16 mouse cellular contexts compared by ENCODE assay signal in the genomic region with DNA sequence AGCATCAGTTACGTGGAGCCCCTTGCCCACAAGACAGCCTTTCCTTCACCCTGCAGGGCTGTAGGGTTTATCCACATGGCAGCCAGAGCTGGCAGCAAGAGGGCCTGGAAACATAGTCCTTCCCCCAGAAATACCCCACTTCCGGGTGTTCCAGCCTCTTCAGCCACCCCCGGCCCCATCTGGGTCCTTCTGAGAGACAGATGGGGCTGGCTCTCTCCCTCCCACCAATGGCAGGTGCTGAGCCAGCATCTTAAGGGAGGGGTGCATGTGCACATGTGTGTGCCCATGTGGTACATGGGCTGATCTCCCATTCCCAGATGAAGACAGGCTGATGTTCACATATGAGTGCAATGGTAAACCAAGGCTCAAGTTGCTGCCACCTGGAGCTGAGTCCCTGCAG. TPM values are rescaled to one million over a fixed set of nuclear protein-coding genes. Genes with fewer than 3 reads are reported as not detected.
DNase-seq lines count a peak whose midpoint lies in the region; ATAC-seq and TF ChIP-seq lines count a peak whose summit lies in the region.
"Had no signal": no experiment of that assay in that cellular context is flagged by ENCODE, and none has a peak within 500 bp of the region (broad histone marks: within the 10 kb centered on the region; RNA-seq: fewer than 3 reads in every experiment).

No protein-coding gene starts in this region.

- intact Hi-C loops in left cerebral cortex, postnatal 14 days (cut with DNase I): no loop called here

- 64% methylated on average over 3 of the region's 3 CpGs for WGBS in forebrain, postnatal 0 days
- 72% methylated on average over 3 of the region's 3 CpGs for WGBS in forebrain, embryonic 12.5 days
- WGBS in neural tube, embryonic 12.5 days: 84% methylated on average over 3 of the region's 3 CpGs
- 68% methylated on average over 3 of the region's 3 CpGs for WGBS in liver, embryonic 12.5 days (ENCODE audit: insufficient replicate concordance)

- peak; percentile 30 for ATAC-seq in forebrain, postnatal 0 days
- no peak for ATAC-seq in forebrain, embryonic 12.5 days (ENCODE audit: low FRiP score)
- ATAC-seq in neural tube, embryonic 12.5 days (ENCODE audit: low FRiP score, low read depth): no peak
- no peak for ATAC-seq in liver, embryonic 12.5 days
- ATAC-seq: Patski had no signal

- no peaks in the 10 kb centered on the region for H3K27me3 ChIP-seq in forebrain, postnatal 0 days (ENCODE audit: insufficient read depth, low read length)
- no peaks in the 10 kb centered on the region for H3K27me3 ChIP-seq in forebrain, embryonic 12.5 days
- H3K27me3 ChIP-seq in neural tube, embryonic 12.5 days (replicated peaks): no peaks in the 10 kb centered on the region
- H3K27me3 ChIP-seq in liver, embryonic 12.5 days (replicated peaks): peaks cover 33% of the 10 kb centered on the region
- H3K27me3 ChIP-seq: Patski had no signal

- DNase-seq in forebrain, postnatal 0 days: no peak
- no peak for DNase-seq in neural tube, embryonic 10.5 days (ENCODE audit: extremely low spot score, low spot score)
- DNase-seq in left cerebral cortex, postnatal 14 days (ENCODE audit: low spot score in 2 of 2): peak; percentile 64 to 68
- no peak for DNase-seq in adrenal gland, adult (ENCODE audit: inconsistent age in 2 of 2, low spot score in 1 of 2)
- DNase-seq in ovary, postnatal 14 days (ENCODE audit: low spot score): no peak
- DNase-seq: heart, postnatal 10 days; kidney, adult 9 months; lung, adult 18-20 months; thymus, postnatal 25 days had no signal

- H3K27ac ChIP-seq in forebrain, postnatal 0 days (ENCODE audit: low read depth, low read length): peak overlapping the region; percentile 21; the same call in 1 of the 2 replicates
- no peak overlapping the region for H3K27ac ChIP-seq in forebrain, embryonic 12.5 days
- no peak overlapping the region for H3K27ac ChIP-seq in neural tube, embryonic 12.5 days
- no peak overlapping the region for H3K27ac ChIP-seq in liver, embryonic 12.5 days
- H3K27ac ChIP-seq: midbrain, embryonic 12.5 days had no signal

- H3K9ac ChIP-seq in forebrain, postnatal 0 days: no peak overlapping the region
- no peak overlapping the region for H3K9ac ChIP-seq in forebrain, embryonic 12.5 days
- peak overlapping the region; percentile 13; the same call in 1 of the 2 replicates for H3K9ac ChIP-seq in neural tube, embryonic 12.5 days
- no peak overlapping the region for H3K9ac ChIP-seq in liver, embryonic 12.5 days
- H3K9ac ChIP-seq: midbrain, embryonic 12.5 days had no signal

- no peaks in the 10 kb centered on the region for H3K9me3 ChIP-seq in forebrain, postnatal 0 days (ENCODE audit: low read length)
- no peaks in the 10 kb centered on the region for H3K9me3 ChIP-seq in forebrain, embryonic 12.5 days
- H3K9me3 ChIP-seq in neural tube, embryonic 12.5 days: no peaks in the 10 kb centered on the region
- H3K9me3 ChIP-seq in liver, embryonic 12.5 days (replicated peaks): no peaks in the 10 kb centered on the region
- H3K9me3 ChIP-seq: midbrain, embryonic 12.5 days had no signal

- H3K4me3 ChIP-seq in forebrain, postnatal 0 days (ENCODE audit: low read depth, low read length): no peak overlapping the region
- H3K4me3 ChIP-seq in forebrain, embryonic 12.5 days (replicated peaks): no peak overlapping the region
- no peak overlapping the region for H3K4me3 ChIP-seq in neural tube, embryonic 12.5 days
- H3K4me3 ChIP-seq in liver, embryonic 12.5 days: no peak overlapping the region
- H3K4me3 ChIP-seq: erythroblast, embryonic 14.5 days; midbrain, embryonic 12.5 days had no signal

- no peak overlapping the region for H3K4me2 ChIP-seq in forebrain, postnatal 0 days (ENCODE audit: low read depth)
- H3K4me2 ChIP-seq in forebrain, embryonic 12.5 days: no peak overlapping the region
- H3K4me2 ChIP-seq in neural tube, embryonic 12.5 days (replicated peaks): no peak overlapping the region
- H3K4me2 ChIP-seq in liver, embryonic 12.5 days: no peak overlapping the region
- H3K4me2 ChIP-seq: midbrain, embryonic 12.5 days had no signal

- no peak for TF ChIP-seq CTCF in forebrain, postnatal 0 days (IDR thresholded peaks at IDR 0.05; ENCODE audit: low read depth)

- peaks cover 50% of the 10 kb centered on the region for H3K36me3 ChIP-seq in forebrain, postnatal 0 days (ENCODE audit: insufficient read depth)
- peaks cover 45% of the 10 kb centered on the region for H3K36me3 ChIP-seq in forebrain, embryonic 12.5 days (replicated peaks)
- H3K36me3 ChIP-seq in neural tube, embryonic 12.5 days: peaks cover 36% of the 10 kb centered on the region
- H3K36me3 ChIP-seq in liver, embryonic 12.5 days: no peaks in the 10 kb centered on the region

- H3K4me1 ChIP-seq in forebrain, postnatal 0 days (ENCODE audit: insufficient read depth): peaks cover 4% of the 10 kb centered on the region; the same call in 1 of the 2 replicates
- peaks cover 10% of the 10 kb centered on the region for H3K4me1 ChIP-seq in forebrain, embryonic 12.5 days
- peaks cover 5% of the 10 kb centered on the region for H3K4me1 ChIP-seq in neural tube, embryonic 12.5 days
- H3K4me1 ChIP-seq in liver, embryonic 12.5 days: no peaks in the 10 kb centered on the region

RNA-seq across cellular contexts. Expression of a gene that starts 7.0 kb away (rescaled TPM):
- total RNA-seq in forebrain, postnatal 0 days (2014; rRNA removed): 90.0 and 113 TPM in 2 replicates
- polyA plus RNA-seq in forebrain, postnatal 0 days (2015; fragmentation: Nextera tagmentation; extraction: Ambion mirVana): 14.9 and 25.3 TPM in 2 replicates
- polyA plus RNA-seq in forebrain, embryonic 12.5 days (2016; fragmentation: Nextera tagmentation; extraction: Ambion mirVana): 14.8 and 16.6 TPM in 2 replicates
- polyA plus RNA-seq in neural tube, embryonic 12.5 days (2016; fragmentation: Nextera tagmentation; extraction: Ambion mirVana): 23.2 and 25.4 TPM in 2 replicates
- total RNA-seq in left cerebral cortex, postnatal 14 days (2021): 100 to 1,000 TPM; 134 to 145 TPM
- polyA plus RNA-seq in liver, embryonic 12.5 days (2016; fragmentation: Nextera tagmentation; extraction: Ambion mirVana): 0.14 and 0.32 TPM in 2 replicates
- polyA plus RNA-seq: erythroblast, embryonic 14.5 days had no signal

RNA-seq across cellular contexts. Expression of a gene that starts 16.6 kb away (rescaled TPM):
- 36.5 and 45.5 TPM in 2 replicates for total RNA-seq in forebrain, postnatal 0 days (2014; rRNA removed)
- 23.9 and 28.2 TPM in 2 replicates for polyA plus RNA-seq in forebrain, postnatal 0 days (2015; fragmentation: Nextera tagmentation; extraction: Ambion mirVana)
- 34.4 and 37.9 TPM in 2 replicates for polyA plus RNA-seq in forebrain, embryonic 12.5 days (2016; fragmentation: Nextera tagmentation; extraction: Ambion mirVana)
- 33.8 and 34.9 TPM in 2 replicates for polyA plus RNA-seq in neural tube, embryonic 12.5 days (2016; fragmentation: Nextera tagmentation; extraction: Ambion mirVana)
- total RNA-seq in left cerebral cortex, postnatal 14 days (2021): 10 to 100 TPM; 32.3 to 36.9 TPM
- 17.2 and 19.4 TPM in 2 replicates for polyA plus RNA-seq in liver, embryonic 12.5 days (2016; fragmentation: Nextera tagmentation; extraction: Ambion mirVana)

RNA-seq across cellular contexts. Expression of a gene that starts 21.8 kb away (rescaled TPM):
- total RNA-seq in forebrain, postnatal 0 days (2014; rRNA removed): 1.2 and 2.0 TPM in 2 replicates
- polyA plus RNA-seq in forebrain, postnatal 0 days (2015; fragmentation: Nextera tagmentation; extraction: Ambion mirVana): 1.6 and 4.3 TPM in 2 replicates
- polyA plus RNA-seq in forebrain, embryonic 12.5 days (2016; fragmentation: Nextera tagmentation; extraction: Ambion mirVana): not detected in 2 replicates
- polyA plus RNA-seq in neural tube, embryonic 12.5 days (2016; fragmentation: Nextera tagmentation; extraction: Ambion mirVana): 0.28 TPM in 2 replicates
- 1 to 10 TPM; 1.7 to 1.8 TPM for total RNA-seq in left cerebral cortex, postnatal 14 days (2021)
- polyA plus RNA-seq in liver, embryonic 12.5 days (2016; fragmentation: Nextera tagmentation; extraction: Ambion mirVana): 0.18 TPM in 1 of 2 replicates, not detected in the other
- total RNA-seq: adrenal gland, postnatal 14 days had no signal
- polyA plus RNA-seq: erythroblast, embryonic 14.5 days; midbrain, embryonic 12.5 days had no signal

RNA-seq across cellular contexts. Expression of a gene that starts 25.3 kb away (rescaled TPM):
- 37.8 and 39.5 TPM in 2 replicates for total RNA-seq in forebrain, postnatal 0 days (2014; rRNA removed)
- 68.1 and 72.5 TPM in 2 replicates for polyA plus RNA-seq in forebrain, postnatal 0 days (2015; fragmentation: Nextera tagmentation; extraction: Ambion mirVana)
- 59.3 and 60.3 TPM in 2 replicates for polyA plus RNA-seq in forebrain, embryonic 12.5 days (2016; fragmentation: Nextera tagmentation; extraction: Ambion mirVana)
- polyA plus RNA-seq in neural tube, embryonic 12.5 days (2016; fragmentation: Nextera tagmentation; extraction: Ambion mirVana): 58.6 and 62.7 TPM in 2 replicates
- total RNA-seq in left cerebral cortex, postnatal 14 days (2021): 10 to 100 TPM; 70.6 to 74.9 TPM
- polyA plus RNA-seq in liver, embryonic 12.5 days (2016; fragmentation: Nextera tagmentation; extraction: Ambion mirVana): 99.5 and 101 TPM in 2 replicates

RNA-seq across cellular contexts. Expression of a gene that starts 25.3 kb away (rescaled TPM):
- 34.2 and 37.5 TPM in 2 replicates for total RNA-seq in forebrain, postnatal 0 days (2014; rRNA removed)
- 9.2 and 25.6 TPM in 2 replicates for polyA plus RNA-seq in forebrain, postnatal 0 days (2015; fragmentation: Nextera tagmentation; extraction: Ambion mirVana)
- polyA plus RNA-seq in forebrain, embryonic 12.5 days (2016; fragmentation: Nextera tagmentation; extraction: Ambion mirVana): 34.1 and 37.1 TPM in 2 replicates
- polyA plus RNA-seq in neural tube, embryonic 12.5 days (2016; fragmentation: Nextera tagmentation; extraction: Ambion mirVana): 37.9 and 38.5 TPM in 2 replicates
- total RNA-seq in left cerebral cortex, postnatal 14 days (2021): 10 to 100 TPM; 31.2 to 33.1 TPM
- 19.2 and 20.7 TPM in 2 replicates for polyA plus RNA-seq in liver, embryonic 12.5 days (2016; fragmentation: Nextera tagmentation; extraction: Ambion mirVana)

Comparison
In these comparisons a context has a peak if more than half of its experiments do, and no peak if none do; other contexts are left out.
1. DNase-seq: peak in left cerebral cortex, postnatal 14 days (2 of 2); none in forebrain, postnatal 0 days (single experiment), neural tube, embryonic 10.5 days (single experiment), adrenal gland, adult (0 of 2) and ovary, postnatal 14 days (single experiment).
2. RNA of a gene that starts 7.0 kb away (polyA plus RNA-seq): 23.2 to 25.4 TPM in neural tube, embryonic 12.5 days, 14.9 to 25.3 TPM in forebrain, postnatal 0 days and 14.8 to 16.6 TPM in forebrain, embryonic 12.5 days; 0.14 to 0.32 TPM in liver, embryonic 12.5 days; every median in the first group is over 10 times any median in the second.